Mouse (Mus musculus): ENCODE measurements around the gene Prpsap1.
"Not testable (repeated sequence)": the region's sequence is repeated elsewhere in the genome, so short reads cannot be mapped to it uniquely, and the experiment has no call there.

The Prpsap1 gene

DNA sequence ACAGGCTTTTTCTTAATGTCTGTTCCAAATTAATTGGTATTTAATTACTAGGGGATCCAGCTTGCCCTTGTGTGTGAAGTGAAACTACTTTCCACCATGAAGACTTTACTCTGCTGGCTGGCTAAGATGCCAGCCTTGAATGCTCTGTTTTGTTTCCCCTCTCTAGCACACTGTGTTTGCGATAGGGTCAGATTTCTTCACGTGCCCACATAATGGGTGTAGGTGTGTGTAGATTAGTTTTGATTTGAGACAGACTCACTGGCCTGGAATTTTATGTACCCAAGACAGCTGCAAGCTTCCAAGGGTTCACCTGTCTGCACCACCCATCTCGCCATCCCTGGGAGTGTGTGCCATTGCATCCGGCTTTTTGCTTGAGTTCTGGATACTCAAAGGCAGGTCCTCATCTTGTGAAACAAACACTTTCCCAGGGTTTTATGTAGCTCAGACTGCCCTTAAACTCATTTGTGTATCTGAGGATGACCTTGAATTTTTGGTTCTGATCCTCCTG, 19.6 kb upstream of the Prpsap1 start:
- DNase-seq = no peak

DNA sequence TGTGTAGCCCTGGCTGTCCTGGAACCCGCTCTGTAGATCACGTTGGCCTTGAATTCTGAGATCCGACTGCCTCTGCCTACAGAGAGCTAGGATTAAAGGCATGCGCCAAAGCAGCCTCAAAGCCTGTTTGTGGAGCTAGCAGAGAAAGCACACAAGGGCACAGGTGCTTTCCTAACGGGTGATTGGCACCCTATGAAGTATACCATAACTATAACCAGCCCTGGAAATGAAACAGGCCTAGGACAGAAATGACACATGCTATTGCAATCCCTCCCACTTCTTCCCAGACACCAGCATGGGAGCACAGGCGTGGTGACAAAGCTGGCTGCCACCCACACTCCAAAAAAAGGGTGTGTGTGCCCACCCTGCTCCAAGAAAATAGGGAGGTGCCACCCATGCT, 19.0 kb upstream of the Prpsap1 start:
- DNase-seq = no peak

DNA sequence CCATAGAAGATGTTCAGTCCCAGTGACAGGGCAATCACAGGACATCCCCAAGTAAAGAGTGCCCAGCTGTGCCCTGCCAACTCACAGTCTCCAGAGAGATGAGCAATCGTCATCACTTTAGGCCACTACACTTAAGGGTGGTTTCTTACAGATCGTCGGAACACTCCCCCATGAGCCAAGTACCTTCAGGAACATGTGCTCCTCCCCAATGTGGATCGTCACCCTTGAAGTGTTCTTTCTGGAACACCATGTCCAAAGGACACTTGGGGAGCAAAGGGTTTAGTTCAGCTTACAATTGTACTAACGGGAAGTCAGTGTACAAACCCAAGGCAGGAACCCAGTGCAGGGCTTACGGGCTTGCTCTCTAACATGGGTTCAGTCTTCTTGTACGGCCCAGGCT, 18.2 kb upstream of the Prpsap1 start:
- no peak for DNase-seq

DNA sequence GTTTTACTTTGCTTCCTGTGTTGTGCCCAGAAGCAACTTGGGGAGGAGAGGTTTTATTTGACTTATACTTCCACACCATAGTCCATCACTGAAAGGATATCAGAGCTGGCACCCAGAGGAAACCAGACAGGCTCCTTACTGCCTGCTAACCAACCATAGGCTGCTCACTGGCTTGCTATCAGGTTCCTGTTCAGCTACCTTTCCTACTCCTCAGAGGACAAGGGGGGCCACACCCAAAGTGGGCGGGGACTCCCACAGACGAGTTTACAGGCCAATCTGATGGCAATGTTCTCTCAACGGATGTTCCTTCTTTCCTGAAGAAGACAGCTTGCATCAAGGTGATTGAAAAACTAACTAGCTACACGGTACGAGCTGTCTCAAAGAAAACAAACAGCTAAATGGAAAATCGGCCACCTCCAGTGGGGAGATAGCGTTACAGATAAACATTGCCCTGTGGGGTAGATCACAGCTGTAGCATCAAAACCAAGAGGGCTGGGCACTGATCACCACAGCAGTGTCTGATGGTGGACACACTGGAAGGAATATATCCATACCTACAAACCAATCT, 17.4 kb upstream of the Prpsap1 start:
- no peak for DNase-seq

DNA sequence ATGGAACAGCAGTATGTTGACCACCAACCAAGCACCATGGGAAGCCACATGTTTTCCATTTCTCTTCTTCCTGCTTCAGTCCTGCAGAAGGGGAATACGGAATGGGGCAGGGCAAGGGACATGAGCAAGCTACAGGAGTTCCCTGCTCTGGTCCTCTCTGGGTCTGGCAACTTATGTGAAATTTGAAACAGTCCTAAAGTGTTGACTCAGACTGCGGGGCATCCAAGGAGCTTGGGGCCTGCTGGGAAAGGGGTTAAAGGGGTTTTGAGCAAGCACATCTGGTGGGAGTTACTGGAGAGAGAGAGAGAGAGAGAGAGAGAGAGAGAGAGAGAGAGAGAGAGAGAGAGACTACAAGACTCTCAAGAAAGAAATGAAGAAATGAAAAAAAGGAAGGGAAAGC, 14.7 kb upstream of the Prpsap1 start:
- no peak for DNase-seq

DNA sequence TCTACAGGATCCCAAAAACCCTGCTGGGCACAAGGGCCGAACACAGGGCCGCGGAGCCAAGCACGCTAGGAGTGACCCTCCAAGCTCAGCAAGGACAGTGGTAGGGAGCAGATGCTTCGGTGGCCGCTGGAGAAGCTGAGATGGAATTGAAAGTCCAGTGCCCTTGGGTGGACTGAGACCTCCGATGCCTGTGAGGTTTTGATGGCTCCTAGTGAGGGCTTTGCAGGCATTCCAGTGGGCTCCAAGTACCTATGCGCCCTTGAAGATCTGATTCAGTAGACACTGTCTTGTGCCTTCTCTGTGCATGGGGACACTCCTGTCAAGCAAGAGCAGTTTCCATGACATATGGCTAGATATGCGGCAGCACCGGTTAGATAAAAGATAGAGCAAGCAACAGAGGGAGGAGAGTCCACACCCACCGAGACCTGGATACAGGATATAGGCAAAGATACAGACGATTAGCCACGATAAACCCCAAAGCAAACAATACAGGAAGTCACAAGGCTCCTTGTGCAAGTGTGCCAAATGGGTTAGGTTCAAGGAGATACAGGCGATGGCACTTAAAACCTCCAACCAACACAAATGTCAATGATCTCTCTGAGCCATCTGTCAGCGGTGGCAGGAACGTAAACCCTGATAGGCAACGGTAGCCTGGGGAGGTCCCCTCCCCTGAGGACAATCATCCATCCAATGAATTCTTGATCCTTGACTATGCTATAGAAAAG, 12.3 kb upstream of the Prpsap1 start:
- DNase-seq = no peak

DNA sequence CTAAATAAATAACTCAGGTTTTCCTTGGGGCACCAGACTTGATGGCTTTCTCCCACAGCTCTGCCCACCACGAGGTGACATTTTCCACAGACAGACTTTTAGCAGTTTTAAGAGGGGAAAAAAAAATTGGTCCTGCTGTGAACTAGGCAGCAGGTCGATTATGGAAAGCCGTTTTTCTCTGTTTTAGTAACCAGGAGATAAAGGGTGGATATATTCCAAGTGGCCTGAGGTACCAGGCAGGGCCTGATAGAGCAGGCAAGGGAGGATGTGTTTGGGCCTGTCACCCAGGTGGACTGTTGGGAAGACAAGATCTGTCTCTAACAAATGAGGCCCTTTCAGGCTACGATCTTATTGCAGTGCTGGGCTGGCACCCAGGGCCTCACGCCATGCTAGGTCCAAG, 11.6 kb upstream of the Prpsap1 start:
- no peak for DNase-seq

DNA sequence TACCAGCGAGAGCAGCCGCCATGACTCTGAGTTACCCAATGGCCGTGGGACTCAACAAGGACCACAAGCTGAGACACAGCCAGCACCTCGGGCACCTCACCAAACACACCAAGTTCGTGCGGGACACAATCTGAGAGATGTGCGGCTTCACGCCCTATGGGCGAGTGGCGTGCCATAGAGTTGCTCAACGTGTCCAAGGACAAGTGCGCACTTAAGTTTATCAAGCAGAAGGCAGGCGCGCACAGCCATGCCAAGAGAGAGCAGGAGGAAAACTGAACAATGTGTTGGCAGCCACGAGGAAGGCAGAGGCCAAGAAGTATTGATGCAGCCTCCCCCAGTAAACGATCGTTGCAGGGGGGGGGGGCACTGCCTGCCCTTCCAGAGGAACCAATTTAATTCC, 10.5 kb upstream of the Prpsap1 start:
- no peak for DNase-seq

DNA sequence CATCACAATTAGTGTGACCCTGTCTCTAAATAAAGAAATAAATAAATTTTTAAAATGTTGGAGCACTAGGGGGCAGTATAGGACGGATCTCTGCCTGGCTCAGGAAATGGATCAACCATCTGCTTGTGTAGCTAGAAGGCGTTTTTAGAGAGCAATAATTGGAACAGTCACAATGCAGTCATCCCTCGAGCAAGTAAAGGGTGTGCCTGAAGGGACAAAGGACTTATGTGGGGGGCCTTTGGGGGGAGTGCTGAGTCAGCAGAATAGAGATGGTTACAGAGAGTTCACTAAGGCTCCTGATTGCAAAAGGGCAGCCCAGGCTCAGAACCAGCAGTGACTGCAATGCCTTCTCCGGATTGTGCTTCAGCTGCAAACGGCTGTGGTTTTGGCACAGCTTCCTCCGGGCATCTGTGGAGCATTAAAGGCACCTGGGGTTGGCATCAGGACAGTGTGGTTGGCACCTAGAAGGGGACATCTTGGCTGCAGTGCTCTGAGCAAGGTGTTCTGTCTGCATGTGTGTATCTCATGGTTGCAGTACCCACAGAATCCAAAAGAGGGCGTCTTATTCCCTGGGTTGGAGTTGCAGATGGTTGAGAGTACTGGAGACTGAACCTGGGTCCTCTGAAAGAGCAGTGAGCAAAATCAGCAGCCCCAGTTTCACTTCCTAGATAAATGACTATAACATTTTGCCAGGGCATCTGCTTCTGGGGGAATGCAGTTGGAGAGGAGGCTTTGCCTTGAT, 7.2 kb upstream of the Prpsap1 start:
- DNase-seq = peak; percentile 26

DNA sequence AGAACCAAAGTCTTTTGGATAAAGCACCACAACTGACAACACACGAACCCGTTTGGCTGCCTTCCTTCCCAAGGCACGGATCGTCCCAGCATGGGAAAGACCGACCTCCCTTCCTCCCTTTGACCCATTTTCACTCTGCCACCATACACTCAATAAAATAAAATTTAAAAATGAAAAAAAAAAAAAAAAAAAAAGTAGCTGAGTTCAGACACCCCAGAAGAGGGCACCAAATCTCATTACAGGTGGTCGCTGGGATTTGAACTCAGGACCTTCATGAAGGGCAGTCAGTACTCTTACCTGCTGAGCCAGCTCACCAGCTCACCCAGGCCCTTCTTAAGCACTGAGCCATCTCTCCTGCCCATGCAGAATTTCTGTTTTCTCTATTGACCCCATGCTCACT, 5.0 kb upstream of the Prpsap1 start:
- DNase-seq = no peak

DNA sequence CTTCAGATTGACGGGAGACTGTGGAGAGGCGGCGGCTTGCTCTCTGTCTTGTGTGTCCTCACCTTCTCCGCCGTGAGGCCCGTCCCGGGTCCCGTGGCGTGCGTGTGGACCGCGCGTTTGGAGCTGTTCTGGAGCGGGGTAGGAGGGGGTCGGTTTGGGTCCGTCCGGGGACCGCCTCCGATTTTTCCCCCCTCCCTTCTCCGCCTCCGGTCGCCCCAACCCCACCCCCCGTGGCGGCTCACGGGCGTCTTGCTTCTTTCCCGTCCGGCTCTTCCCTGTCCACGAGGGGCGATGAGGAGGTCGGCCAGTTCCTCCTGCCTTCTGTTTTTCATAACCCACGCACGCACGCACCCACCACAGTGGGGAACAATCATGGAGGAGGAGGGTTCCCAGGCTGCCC, 4.6 kb upstream of the Prpsap1 start:
- no peak for DNase-seq

DNA sequence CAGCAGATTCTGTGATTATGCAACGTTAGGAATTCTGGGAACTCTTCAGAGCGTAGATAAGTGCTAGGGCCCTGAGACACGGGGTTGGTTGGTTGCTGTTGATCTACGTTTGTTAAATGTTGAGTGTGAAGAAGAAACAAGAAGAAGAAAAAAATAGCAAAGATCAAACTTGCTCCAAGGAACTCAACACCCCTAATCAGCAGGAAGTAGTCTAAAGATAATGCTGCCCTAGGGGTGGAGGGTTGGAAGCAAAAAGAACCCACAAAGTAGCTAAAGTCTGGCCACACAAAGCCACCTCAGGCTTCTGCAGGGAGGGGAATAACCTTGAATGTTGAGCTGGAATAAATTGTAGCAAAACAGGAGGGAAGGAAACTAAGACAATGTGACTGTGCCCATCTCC, 3.3 kb upstream of the Prpsap1 start:
- DNase-seq = no peak

DNA sequence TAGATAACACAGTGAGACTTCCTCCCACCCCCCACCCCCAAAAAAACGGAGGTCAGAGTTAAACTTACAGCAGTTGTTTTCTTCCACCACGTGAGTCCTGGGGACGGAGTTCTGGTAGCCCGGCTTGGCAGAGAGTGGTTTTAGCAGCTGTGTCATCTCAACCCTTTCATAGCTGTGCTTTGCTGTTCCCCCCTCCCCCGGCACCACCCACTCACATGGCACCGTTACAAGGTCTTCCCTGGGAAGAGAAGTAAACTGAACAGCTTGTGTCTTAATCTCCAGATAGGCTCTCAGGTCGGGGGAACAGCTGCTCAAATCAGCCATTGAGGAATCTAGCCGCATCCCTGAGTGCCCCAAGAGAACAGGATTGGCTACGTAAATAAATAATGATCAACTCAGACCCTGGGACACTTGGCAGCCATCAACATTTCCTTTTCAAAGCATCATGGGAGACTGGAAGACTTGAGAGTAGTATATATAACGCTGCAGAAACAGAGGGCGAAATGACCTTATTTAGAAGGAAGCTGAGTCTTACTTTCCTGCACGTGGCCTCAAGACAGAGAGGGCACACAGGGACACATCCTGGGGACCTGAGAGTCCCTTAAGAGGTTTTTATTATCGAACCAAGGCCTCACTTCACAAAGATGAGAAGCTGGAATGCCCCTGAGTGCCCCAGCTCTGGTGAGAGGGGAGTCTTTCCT, 622 bp upstream of the Prpsap1 start:
- DNase-seq = no peak

DNA sequence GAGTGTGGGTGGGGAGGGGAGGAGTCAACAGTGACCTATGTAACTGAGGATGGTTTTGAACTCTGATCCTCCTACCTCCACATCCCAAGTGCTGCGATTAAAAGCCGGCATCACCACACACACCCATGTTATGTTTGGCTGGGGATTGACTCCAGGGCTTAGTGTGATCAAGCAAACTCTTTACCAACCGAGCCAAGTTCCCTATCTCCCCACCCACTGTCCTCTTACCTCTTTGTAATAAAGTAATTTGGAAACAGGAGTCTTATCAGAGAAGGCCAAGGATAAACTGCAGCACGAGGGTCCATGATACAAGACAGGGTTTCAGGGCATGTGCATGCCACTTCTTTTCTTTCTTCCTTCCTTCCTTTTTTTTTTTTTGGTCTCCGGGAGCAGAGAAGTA, 811 bp downstream of the Prpsap1 start:
- DNase-seq = no peak

DNA sequence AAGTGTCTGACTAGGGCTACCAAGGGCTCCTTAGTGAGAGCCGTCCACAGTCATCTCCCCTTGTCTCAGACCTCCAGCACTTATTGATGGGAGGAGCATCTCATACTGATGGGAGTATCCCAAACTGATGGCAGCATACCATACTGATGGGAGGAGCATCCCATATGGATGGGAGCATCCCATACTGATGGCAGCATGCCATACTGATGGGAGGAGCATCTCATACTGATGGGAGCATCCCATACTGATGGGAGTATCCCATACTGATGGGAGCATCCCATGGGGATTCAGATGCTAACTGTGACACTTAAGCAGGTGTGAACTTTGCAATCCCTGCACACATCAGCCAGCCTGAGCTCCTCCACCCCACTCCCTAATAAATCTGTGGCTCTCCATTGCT, 1.5 kb downstream of the Prpsap1 start:
- DNase-seq = not testable (repeated sequence)

DNA sequence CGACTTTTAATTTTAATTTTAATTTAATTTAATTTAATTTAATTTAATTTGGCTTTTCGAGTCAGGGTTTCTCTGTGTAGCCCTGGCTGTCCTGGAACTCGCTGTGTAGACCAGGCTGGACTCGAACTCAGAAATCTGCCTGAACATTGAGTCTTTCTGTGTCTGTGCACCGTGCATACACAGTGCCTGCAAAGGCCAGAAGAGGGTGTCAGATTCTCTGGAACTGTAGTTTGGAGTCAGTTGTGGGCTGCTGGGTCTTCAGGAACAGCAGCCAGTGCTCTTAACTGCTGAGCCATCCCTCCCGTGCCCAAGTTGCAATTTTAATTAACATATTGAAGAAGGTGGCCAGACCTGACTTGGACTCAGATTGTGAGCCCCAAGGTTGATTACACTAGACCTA, 2.7 kb downstream of the Prpsap1 start:
- no peak for DNase-seq

DNA sequence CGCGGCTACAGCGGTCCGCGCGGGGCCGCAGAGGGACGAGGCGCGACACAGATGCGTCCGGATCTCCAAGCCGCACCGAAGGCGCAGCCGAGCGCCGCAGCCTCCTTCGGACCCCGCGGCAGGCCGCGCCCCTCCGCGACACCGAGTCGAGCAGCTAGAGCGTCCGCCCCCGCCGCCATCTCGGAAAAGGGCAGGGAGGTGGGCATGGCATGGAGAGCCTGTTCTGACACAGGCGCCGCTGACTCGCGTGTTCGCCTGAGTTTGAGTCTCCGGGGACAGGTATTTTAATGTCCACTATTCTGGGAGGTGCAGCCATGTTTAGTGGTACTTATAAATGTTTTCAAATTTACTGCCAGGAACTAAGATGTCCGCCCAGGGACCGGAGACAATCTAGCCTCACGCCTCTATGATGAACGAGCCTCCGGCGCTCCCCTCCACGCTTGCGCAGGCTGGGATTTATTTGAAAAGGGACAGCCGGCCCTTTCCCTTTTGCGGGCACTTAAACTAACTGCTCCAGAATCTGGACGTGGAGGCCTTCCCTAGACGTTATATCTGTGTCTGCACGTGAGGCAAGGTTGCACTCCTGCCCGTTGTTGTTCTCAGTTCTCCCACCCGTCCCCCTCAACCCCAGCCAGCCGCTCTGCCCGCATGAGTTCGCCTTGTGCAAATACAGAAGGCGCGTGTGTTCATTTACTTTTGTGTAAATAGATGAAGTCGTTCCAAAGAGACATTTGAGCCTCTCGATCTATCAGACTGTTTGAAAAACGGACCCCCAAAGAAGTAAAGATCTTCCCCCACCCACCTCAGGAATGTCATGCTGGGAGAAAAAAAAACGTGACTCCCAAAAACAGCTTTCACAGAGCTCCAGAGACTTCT, 3.5 kb downstream of the Prpsap1 start:
- DNase-seq = peak; percentile 91

DNA sequence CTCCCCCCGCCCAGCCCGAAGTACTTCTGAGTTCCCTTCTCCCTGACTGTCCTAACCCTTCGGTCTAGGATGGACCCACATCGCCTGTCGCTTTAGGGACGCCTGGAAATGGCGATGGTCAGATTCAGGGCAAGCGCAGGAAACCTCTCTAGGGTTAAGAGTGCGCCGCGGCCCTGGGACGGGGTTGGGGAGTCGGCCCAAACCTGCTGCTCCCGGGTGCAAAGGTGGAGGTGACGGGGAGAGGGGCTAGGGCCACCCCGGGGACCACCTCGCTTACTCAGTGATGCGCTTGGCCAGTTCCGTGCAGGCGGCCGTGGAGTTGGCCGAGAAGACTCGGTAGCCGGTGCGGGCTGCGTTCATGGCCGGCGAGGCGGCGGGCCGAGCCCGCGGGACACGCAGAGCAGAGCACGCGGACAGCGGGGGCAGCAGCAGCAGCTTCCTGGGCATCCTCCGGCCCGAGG, 4.2 kb downstream of the Prpsap1 start:
- peak; percentile 45 for DNase-seq

DNA sequence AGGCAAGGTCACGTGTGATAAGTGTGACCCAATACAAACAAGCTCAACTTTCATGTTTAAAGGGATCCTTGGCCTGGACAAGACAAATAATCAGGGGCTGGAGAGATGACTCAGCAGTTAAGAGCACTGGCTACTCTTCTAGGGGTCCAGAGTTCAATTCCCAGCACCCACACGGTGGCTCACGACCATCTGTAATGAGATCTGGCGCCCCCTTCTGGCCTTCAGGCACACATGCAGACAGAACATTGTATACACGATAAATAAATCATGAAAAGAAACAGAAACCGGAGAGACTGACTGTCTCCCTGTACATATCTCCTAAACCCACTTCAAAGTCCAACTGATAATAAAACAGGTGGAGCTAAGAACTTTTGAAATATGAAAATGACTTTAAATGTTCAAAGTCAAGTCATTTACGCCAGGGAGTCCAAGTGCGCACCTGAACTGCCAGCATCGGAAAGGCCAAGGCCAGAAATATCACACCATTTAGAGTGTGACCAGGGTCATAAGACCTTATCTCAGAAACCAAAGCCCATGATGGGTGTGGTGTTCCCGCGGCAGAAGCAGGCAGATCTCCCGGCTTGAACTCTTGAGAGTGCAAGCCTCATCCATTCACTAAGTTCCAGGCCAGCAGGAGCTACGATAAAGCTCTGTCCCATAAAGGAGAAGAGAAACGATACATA, 5.2 kb downstream of the Prpsap1 start:
- DNase-seq = peak; percentile 16

DNA sequence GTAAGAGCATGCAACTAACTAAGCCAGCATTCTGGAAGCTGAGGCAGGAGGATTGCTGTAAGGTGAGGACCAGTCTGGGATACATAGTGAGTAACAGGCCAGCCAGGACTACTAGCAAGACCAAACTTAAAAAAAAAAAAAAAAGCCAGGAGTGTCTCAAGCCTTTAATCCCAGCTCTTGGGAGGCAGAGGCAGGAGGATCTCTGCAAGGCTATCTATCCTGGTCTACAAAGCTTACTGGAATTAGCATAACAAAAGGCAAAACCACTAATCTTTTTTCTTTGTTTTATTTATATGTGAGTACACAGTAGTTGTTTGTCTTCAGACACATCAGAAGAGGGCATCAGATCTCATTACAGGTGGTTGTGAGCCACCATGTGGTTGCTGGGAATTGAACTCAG, 5.8 kb downstream of the Prpsap1 start:
- DNase-seq = no peak

DNA sequence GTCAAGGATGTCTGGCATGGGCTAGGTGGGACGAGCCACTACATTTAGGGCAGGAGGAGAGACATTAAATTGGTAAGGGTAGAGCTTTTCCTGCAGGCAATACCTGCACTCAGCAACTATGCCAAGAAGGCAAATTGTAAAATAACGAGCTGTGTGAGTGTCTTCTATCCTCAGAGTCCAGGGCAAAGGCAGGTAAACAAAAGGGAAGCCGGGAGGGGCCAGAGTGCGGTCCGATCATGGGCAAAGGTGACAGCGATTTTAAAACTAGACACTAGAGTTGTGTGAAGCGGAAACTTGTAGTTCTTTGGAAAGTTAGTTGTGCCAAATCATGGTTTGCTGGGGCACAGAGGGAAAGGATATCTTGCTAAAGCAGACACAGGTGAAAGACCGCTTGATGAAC, 9.7 kb downstream of the Prpsap1 start:
- no peak for DNase-seq

DNA sequence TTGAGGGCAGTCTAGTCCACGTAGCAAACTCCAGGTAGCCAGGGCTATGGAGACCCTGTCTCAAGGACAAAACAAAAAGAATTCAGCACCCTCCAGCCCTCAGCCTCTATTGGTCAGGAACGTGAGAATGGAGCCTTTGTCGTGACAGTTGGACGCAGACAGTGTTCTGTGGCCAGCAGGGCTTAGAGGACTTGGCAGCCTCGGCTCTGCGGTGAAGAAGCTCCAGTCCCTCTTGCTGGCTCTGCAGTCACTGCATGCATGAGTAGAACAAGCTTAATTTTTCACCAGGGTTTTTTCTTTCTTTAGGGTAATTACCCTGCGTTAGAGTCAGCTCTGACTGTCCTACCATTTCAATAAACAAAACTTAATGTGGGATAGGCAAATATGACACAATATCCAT, 12.2 kb downstream of the Prpsap1 start:
- no peak for DNase-seq
